Mouse (Mus musculus) right cerebral cortex, postnatal 10 days (tissue): Measurements from ENCODE around the gene Slc35e3.
"Not testable (repeated sequence)": the region's sequence is repeated elsewhere in the genome, so short reads cannot be mapped to it uniquely, and the experiment has no call there.

ENCODE experiments used
- DNase-seq, 2 experiments: peaks; one replicate each; pipeline ENCODE4 v3.0.0; 2021; ENCODE audit warnings: low spot score in 2 of 2

The Slc35e3 gene

GRCm38 (mm10) chr10:117713466-117713865 lies 32.7 kb downstream of the Slc35e3 start:
- DNase-seq, result no peak

GRCm38 (mm10) chr10:117712871-117713270 lies 33.3 kb downstream of the Slc35e3 start:
- DNase-seq, result no peak

- DNase-seq, result no peak
Measured at GRCm38 (mm10) chr10:117712191-117712754, 33.9 kb downstream of the Slc35e3 start.

GRCm38 (mm10) chr10:117711408-117711807 lies 34.8 kb downstream of the Slc35e3 start:
- DNase-seq, result no peak

GRCm38 (mm10) chr10:117710604-117711141 lies 35.5 kb downstream of the Slc35e3 start, which contains the start of gene Mdm2:
TSS of gene Mdm2 (minus strand) at chr10:117710758.
- peak; percentile 96 to 97 for DNase-seq

- peak; percentile 79 to 83 for DNase-seq
Measured at GRCm38 (mm10) chr10:117709930-117710603, 36.1 kb downstream of the Slc35e3 start.

GRCm38 (mm10) chr10:117709326-117709830 lies 36.8 kb downstream of the Slc35e3 start:
- no peak for DNase-seq

GRCm38 (mm10) chr10:117708856-117709255 lies 37.3 kb downstream of the Slc35e3 start:
- DNase-seq, result no peak

GRCm38 (mm10) chr10:117708376-117708775 lies 37.8 kb downstream of the Slc35e3 start:
- DNase-seq, result no peak

GRCm38 (mm10) chr10:117707114-117707838 lies 38.9 kb downstream of the Slc35e3 start:
- no peak for DNase-seq

- no peak for DNase-seq
Measured at GRCm38 (mm10) chr10:117706440-117706839, 39.7 kb downstream of the Slc35e3 start.

GRCm38 (mm10) chr10:117705806-117706205 lies 40.4 kb downstream of the Slc35e3 start:
- DNase-seq, result no peak

GRCm38 (mm10) chr10:117704964-117705335 lies 41.2 kb downstream of the Slc35e3 start:
- DNase-seq, result no peak

GRCm38 (mm10) chr10:117704314-117704963 lies 41.7 kb downstream of the Slc35e3 start:
- DNase-seq, result not testable (repeated sequence)

GRCm38 (mm10) chr10:117703506-117703905 lies 42.7 kb downstream of the Slc35e3 start:
- DNase-seq, result no peak

GRCm38 (mm10) chr10:117702024-117702833 lies 43.9 kb downstream of the Slc35e3 start:
- no peak for DNase-seq

GRCm38 (mm10) chr10:117701034-117701829 lies 44.9 kb downstream of the Slc35e3 start:
- no peak for DNase-seq

GRCm38 (mm10) chr10:117700450-117700849 lies 45.7 kb downstream of the Slc35e3 start:
- no peak for DNase-seq

- no peak for DNase-seq
Measured at GRCm38 (mm10) chr10:117699914-117700313, 46.3 kb downstream of the Slc35e3 start.
